Mouse (Mus musculus): Measurements from ENCODE around the gene Jazf1. TPM values are rescaled to one million over a fixed set of nuclear protein-coding genes. Genes with fewer than 3 reads are reported as not detected.

The Jazf1 gene
- polyA plus RNA-seq, 1 experiment, result not detected

DNA sequence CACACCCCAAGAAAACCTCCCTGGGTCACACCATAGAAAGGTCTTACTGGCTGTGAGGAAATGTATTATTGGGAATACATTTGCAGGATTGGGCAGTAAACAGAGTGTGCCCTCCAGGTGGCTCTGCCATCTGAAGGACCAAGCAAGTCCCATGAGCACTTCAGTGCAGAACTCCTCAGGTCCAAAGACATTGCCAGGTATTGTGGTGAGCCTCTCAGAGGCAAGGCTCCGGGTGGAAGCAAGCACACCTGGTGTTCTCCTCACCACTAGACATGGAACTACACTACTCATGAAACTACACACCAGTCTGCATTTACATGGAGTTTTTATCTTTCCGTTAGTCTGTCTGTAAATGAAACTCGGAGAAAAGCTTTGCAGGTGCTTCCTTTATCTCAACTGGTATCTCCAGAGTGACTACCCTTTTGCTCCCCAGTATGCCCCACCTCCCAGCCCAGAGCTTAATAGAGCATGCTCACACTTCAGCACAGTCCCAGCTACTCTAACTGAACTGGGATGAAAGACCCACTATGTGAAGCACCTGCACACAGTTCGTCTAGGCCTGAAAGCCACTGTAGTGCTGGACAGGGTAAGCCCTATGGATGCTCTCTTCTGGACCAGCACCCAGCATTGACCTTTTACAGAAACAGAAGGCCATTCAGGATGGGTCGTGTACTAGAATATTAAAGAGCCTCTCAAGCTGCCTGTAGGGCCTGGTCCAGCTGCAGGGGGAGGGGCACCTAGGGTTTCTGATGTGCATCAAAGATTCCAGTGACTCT, 156.1 kb downstream of the Jazf1 start:
- Histone ChIP-seq H3K4me3 (replicated peaks) (no peak overlapping the region), H3K36me3 (ENCODE audit: control insufficient read depth) (no peaks in the 10 kb centered on the region), H3K4me1 (ENCODE audit: control insufficient read depth) (peaks cover 3% of the 10 kb centered on the region; the same call in 1 of the 2 replicates), H3K9me3 (ENCODE audit: control insufficient read depth, low read length) (no peaks in the 10 kb centered on the region), H3K27me3 (ENCODE audit: control insufficient read depth) (no peaks in the 10 kb centered on the region)
- no peak for TF ChIP-seq GATA1 (IDR thresholded peaks at IDR 0.05; ENCODE audit: low read length)
- TF ChIP-seq TAL1 (IDR thresholded peaks at IDR 0.05; ENCODE audit: low read length), result no peak

- TF ChIP-seq TAL1 (IDR thresholded peaks at IDR 0.05; ENCODE audit: low read length) (no peak), GATA1 (IDR thresholded peaks at IDR 0.05; ENCODE audit: low read length) (no peak)
- H3K27me3 ChIP-seq (ENCODE audit: control insufficient read depth), result no peaks in the 10 kb centered on the region
- no peak overlapping the region for H3K4me3 ChIP-seq (replicated peaks)
- H3K36me3 ChIP-seq (ENCODE audit: control insufficient read depth), result no peaks in the 10 kb centered on the region
- H3K4me1 ChIP-seq (ENCODE audit: control insufficient read depth), result peaks cover 21% of the 10 kb centered on the region
- no peaks in the 10 kb centered on the region for H3K9me3 ChIP-seq (ENCODE audit: control insufficient read depth, low read length)
These were observed 161.6 kb downstream of the Jazf1 start for GRCm38 (mm10) chr6:52906801-52907200.

DNA sequence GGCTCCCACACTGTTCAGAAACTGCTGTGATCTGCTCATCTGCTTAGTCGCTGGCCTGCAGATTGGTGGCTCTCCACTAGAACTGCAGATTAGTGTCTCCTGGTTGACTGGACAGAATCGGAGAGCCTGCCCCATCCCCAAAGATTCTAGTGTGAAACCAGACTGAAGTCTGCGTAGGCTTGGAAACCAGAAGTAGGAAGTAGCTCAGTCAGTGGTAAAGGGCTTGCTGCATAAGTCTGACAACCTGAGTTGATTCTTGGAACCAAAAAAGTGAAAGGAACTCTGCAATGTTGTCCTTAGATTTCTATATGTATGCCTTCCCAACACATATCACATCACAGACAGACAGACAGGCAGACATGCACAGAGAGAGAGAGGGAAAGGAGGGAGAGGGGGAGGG, 163.3 kb downstream of the Jazf1 start:
- TF ChIP-seq TAL1 (IDR thresholded peaks at IDR 0.05; ENCODE audit: low read length), result no peak
- TF ChIP-seq GATA1 (IDR thresholded peaks at IDR 0.05; ENCODE audit: low read length), result no peak
- no peak overlapping the region for H3K4me3 ChIP-seq (replicated peaks)
- no peaks in the 10 kb centered on the region for H3K9me3 ChIP-seq (ENCODE audit: control insufficient read depth, low read length)
- no peaks in the 10 kb centered on the region for H3K27me3 ChIP-seq (ENCODE audit: control insufficient read depth)
- peaks cover 33% of the 10 kb centered on the region for H3K4me1 ChIP-seq (ENCODE audit: control insufficient read depth)
- no peaks in the 10 kb centered on the region for H3K36me3 ChIP-seq (ENCODE audit: control insufficient read depth)

DNA sequence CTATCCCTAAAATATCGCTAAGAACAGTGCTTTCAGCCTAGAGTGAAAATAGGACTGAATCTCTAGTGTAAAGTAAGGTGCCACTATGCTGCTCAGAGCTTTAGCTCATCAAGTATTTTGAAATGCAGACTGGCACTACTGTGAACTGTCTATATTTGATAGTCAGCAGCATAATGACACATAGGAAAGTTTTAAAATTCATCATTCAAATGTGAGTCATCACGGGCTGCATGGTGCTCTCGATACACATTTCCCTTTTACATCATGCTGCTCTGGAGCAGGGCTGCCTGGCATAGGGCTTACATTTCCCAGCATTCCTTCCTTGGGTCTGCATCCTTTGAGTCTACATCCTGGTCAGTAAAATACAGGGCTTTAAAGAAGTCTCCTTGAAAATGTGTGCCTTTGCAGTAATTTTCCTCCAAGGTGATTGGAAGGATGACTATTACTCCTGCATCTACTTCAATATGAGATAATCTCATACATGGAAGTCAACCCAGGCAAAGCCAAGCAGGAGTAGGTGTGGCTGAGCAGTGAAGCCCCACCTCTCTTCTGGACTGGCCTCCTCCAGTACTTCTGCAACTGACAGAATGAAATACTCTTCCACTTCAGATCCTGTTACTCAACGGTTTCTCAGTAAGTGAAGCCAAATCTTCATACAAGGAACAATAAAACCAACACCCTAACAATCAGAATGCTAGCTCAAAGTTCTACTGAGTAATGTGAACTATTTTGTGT, 165.0 kb downstream of the Jazf1 start:
- Histone ChIP-seq H3K4me1 (ENCODE audit: control insufficient read depth) (peaks cover 48% of the 10 kb centered on the region), H3K4me3 (replicated peaks) (no peak overlapping the region), H3K27me3 (ENCODE audit: control insufficient read depth) (no peaks in the 10 kb centered on the region), H3K36me3 (ENCODE audit: control insufficient read depth) (no peaks in the 10 kb centered on the region), H3K9me3 (ENCODE audit: control insufficient read depth, low read length) (no peaks in the 10 kb centered on the region)
- TF ChIP-seq TAL1 (IDR thresholded peaks at IDR 0.05; ENCODE audit: low read length) (no peak), GATA1 (IDR thresholded peaks at IDR 0.05; ENCODE audit: low read length) (no peak)

GRCm38 (mm10) chr6:52899574-52900245, 168.7 kb downstream of the Jazf1 start:
- Histone ChIP-seq H3K27me3 (ENCODE audit: control insufficient read depth) (no peaks in the 10 kb centered on the region), H3K4me1 (ENCODE audit: control insufficient read depth) (peaks cover 49% of the 10 kb centered on the region), H3K36me3 (ENCODE audit: control insufficient read depth) (no peaks in the 10 kb centered on the region), H3K9me3 (ENCODE audit: control insufficient read depth, low read length) (no peaks in the 10 kb centered on the region), H3K4me3 (replicated peaks) (peak overlapping the region; percentile 40)
- peak; percentile 70 for TF ChIP-seq TAL1 (IDR thresholded peaks at IDR 0.05; ENCODE audit: low read length)
- peak; percentile 17; the same call in 1 of the 2 replicates for TF ChIP-seq GATA1 (IDR thresholded peaks at IDR 0.05; ENCODE audit: low read length)

- TF ChIP-seq TAL1 (IDR thresholded peaks at IDR 0.05; ENCODE audit: low read length) (no peak), GATA1 (IDR thresholded peaks at IDR 0.05; ENCODE audit: low read length) (no peak)
- H3K9me3 ChIP-seq (ENCODE audit: control insufficient read depth, low read length), result no peaks in the 10 kb centered on the region
- no peaks in the 10 kb centered on the region for H3K36me3 ChIP-seq (ENCODE audit: control insufficient read depth)
- H3K4me1 ChIP-seq (ENCODE audit: control insufficient read depth), result peaks cover 18% of the 10 kb centered on the region
- H3K27me3 ChIP-seq (ENCODE audit: control insufficient read depth), result no peaks in the 10 kb centered on the region; the same call in 1 of the 2 replicates
- H3K4me3 ChIP-seq (replicated peaks), result no peak overlapping the region
These were observed 173.4 kb downstream of the Jazf1 start for GRCm38 (mm10) chr6:52895075-52895474.

- Histone ChIP-seq H3K27me3 (ENCODE audit: control insufficient read depth) (no peaks in the 10 kb centered on the region; the same call in 1 of the 2 replicates), H3K4me3 (replicated peaks) (no peak overlapping the region), H3K9me3 (ENCODE audit: control insufficient read depth, low read length) (no peaks in the 10 kb centered on the region), H3K36me3 (ENCODE audit: control insufficient read depth) (no peaks in the 10 kb centered on the region), H3K4me1 (ENCODE audit: control insufficient read depth) (peaks cover 13% of the 10 kb centered on the region)
- TF ChIP-seq TAL1 (IDR thresholded peaks at IDR 0.05; ENCODE audit: low read length), result no peak
- TF ChIP-seq GATA1 (IDR thresholded peaks at IDR 0.05; ENCODE audit: low read length), result no peak
These were observed 174.0 kb downstream of the Jazf1 start for GRCm38 (mm10) chr6:52894501-52894823.

DNA sequence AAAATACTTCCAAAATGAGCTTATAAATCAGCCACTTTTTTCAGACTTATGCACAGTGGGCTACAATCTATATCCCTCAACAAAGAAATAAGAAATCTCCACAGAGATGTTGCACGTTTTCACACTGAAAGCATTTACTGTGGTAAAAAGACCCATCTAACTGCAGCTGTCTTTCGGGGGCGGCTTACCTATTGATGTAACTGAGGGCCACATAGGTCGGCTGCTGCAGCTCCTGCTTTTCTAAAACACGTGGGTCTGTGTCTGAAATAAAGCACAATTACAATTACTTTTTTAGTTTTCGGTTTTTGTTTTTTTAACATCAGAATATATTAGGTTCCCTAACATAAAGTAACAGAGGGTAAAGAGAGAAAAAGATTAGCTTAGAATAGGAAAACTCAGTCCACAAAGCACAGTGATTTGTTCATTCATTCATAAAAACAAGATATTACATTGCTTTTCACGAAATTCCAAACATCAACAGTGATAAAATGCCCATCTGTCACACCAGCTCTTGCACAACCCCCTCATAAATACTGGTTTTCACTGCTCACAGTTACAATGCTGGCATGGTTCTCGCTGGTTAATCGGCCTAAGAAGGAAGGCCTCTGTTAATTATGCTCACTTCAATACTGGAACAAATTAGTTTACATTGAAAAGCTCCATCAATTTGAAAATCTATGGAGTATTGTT, 174.5 kb downstream of the Jazf1 start:
- Histone ChIP-seq H3K36me3 (ENCODE audit: control insufficient read depth) (no peaks in the 10 kb centered on the region), H3K4me1 (ENCODE audit: control insufficient read depth) (peaks cover 8% of the 10 kb centered on the region), H3K27me3 (ENCODE audit: control insufficient read depth) (no peaks in the 10 kb centered on the region; the same call in 1 of the 2 replicates), H3K9me3 (ENCODE audit: control insufficient read depth, low read length) (no peaks in the 10 kb centered on the region), H3K4me3 (replicated peaks) (no peak overlapping the region)
- TF ChIP-seq GATA1 (IDR thresholded peaks at IDR 0.05; ENCODE audit: low read length), result no peak
